Mouse (Mus musculus) kidney, postnatal 14 days (tissue): ENCODE data around the gene Nell2.
A peak's percentile ranks its signal among the peaks of the same experiment; 100 is the strongest.

Experiments used
- DNase-seq: peaks from one replicate; pipeline ENCODE4 v3.0.0; 2022; ENCODE audit warnings: mixed read lengths

Nell2 gene

DNA sequence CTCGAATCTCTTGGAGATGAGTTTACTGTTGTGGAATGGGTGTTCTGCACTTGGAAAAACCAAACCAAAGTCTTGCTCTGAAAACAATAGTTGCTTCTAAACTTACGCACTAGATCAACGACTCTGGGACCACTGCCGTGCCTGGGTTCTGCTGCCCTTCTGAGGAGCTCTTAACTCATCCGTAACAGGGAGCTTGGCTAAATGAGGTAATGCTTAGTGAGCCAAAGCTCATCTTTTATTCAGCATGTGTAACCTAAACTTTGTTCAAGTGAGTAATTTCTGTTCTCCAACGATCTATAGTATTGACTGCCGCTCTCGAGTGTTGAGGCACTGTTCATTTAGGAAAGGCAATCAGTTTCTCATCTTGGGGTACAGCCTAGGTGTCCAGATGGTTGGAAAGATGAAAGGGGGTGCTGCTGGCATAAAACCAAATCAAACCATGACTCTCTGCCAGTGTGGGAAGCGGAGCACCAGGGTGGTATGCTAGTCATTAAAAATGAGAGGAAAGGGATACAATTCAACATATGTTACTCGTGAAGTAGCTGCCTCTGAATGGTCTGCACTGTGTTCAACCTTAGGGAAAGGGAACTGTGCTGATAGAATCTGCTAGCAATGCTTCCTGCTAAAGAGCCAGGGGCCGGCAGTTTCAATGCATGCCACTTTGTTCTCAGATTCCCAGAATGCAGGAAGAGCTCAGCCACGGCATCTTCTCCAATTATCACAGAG is 311.6 kb downstream of the Nell2 start:
- DNase-seq = no peak

GRCm38 (mm10) chr15:95210551-95210950 is 317.8 kb downstream of the Nell2 start:
- DNase-seq = no peak

DNA sequence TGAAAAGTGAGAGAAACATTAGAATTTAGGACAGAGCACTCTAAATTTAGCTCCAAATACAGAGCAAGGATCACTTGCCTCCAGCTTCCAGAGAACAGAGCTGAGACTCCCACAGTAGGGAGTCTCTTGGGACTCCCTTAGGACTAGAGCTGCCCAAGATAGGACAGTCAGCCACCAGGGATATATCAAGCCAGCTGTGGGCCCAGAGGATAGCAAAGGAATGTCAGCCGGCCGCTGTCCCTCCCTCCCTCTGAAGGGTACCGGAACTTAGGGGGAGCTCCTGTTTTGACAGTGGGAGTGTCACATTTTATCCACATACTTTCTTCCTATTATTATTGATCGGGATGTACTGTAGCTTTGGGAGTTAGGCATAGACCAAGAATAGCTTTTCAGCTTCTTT is 319.2 kb downstream of the Nell2 start:
- peak; percentile 8 for DNase-seq

- no peak for DNase-seq
These were observed 334.6 kb downstream of the Nell2 start for GRCm38 (mm10) chr15:95193661-95194280.

DNA sequence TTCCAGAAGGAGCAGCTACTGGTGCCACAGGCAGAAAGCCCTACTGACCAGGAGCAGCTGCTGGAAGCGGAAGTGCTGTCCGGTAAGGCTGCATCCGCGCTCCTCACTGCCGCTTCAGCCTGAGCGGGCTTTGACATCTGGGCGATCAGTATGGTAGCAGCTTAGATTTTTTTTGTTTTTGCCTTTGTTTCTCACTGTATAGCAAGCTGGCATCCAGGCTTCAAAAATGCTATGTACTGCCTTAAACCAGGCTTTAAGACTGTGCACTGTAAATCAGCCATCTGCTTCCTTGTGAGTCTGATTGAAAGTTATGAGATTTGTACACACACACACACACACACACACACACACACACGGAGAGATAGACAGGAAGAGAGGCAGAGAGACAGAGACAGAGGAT is 335.4 kb downstream of the Nell2 start:
- DNase-seq = no peak

DNA sequence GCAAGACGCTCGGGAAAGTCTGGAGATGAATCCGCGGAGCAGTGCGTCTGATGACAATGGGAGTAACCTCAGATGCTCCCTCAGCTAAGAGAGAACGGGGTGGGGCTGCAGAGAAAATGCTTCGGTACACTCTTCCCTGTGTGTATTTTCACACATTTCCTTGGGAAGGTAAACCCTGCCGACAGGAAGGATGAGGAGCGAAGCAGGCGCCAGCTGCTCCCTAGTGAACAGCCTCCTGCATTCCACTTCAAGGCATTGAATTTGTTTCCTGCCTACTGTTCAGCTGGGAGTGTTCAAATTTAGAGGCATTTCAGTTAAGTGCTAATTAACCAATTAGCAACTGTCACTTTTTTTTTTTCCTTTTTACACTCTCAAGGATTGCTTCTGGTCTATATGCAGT is 342.1 kb downstream of the Nell2 start:
- DNase-seq = no peak

GRCm38 (mm10) chr15:95185419-95185818 is 342.9 kb downstream of the Nell2 start:
- no peak for DNase-seq

- DNase-seq = no peak
These were observed 344.9 kb downstream of the Nell2 start for GRCm38 (mm10) chr15:95183450-95183849.

DNA sequence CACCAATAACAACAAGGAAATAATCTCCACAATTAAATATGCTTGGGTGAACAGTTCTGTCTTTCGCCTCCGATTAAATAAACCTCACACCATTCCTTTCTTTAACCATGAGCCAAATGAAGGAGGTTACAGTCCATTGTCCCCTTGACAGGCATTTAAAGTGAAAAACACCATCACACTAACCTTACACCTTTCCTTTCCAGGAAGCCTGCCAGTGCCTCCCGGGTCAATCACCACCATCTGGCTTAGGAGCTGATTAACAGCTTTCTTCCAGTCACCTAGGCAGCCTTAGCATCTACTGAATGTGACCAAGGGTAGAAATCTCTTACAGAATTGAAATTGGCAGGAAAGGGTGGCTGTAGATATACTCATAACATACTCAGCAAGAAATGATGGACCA is 371.5 kb downstream of the Nell2 start:
- DNase-seq = no peak

GRCm38 (mm10) chr15:95145118-95145517 is 383.2 kb downstream of the Nell2 start:
- DNase-seq = no peak

GRCm38 (mm10) chr15:95144131-95144530 is 384.2 kb downstream of the Nell2 start:
- no peak for DNase-seq

GRCm38 (mm10) chr15:95138709-95139409 is 389.5 kb downstream of the Nell2 start:
- no peak for DNase-seq

DNA sequence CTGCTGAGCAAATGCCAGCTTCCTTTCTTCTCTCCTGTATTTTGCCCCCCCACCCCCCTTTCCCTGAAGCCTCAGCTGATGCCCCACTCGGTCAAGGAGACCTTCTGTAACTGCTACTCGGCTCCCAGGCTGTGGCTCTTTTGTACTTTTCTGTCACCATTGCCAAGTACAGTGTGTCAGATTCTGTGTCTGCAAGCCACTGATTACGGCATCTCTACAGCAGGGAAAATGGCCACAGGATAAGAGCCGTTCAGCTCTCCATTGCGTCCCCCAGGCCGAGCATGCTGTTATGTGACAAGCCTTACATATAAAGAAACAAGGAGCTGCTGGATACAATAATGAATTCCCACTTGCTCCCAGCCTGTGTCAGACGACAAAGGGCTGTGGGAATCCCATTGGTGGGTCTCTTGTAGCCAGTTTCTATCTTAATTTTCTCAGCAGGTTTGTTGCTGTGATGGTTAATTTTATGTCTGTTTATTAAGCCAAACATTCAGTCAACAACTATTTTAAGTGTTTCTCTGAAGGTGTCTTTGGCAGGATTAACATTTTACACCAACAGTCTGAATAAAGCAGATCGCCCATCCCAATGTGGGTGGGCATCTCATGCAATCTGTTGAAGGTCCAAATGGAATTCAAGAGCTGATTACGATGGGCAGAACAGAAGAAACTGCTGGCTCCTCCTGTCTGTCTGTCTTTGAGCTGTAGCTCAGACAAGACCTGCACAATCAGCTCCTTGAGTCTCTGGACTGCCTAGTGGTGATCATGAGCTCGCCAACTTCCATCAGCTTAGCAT is 391.1 kb downstream of the Nell2 start:
- DNase-seq = no peak

GRCm38 (mm10) chr15:95135926-95136609 is 392.3 kb downstream of the Nell2 start:
- DNase-seq = no peak

- DNase-seq = no peak
These were observed 397.0 kb downstream of the Nell2 start for GRCm38 (mm10) chr15:95131401-95131800.

DNA sequence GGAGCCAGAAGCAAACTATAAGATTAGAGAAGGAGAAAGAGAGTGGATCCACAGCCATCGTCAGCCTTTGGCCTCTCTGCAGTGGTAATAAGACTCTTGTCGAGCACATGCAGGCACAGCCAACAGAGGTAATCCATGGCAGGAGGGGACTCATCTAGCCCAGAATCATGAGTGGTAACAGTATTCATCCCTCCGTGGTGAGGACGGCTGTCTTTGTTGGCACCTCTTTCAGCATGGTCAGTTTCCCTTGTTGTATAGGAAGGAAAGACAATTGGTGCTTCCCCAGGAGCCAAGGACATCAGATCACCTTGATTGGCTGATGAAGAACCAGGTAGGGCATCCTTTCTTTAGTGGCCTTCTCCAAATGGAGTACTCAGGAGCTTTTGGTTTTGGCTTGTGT is 419.7 kb downstream of the Nell2 start:
- DNase-seq = no peak

DNA sequence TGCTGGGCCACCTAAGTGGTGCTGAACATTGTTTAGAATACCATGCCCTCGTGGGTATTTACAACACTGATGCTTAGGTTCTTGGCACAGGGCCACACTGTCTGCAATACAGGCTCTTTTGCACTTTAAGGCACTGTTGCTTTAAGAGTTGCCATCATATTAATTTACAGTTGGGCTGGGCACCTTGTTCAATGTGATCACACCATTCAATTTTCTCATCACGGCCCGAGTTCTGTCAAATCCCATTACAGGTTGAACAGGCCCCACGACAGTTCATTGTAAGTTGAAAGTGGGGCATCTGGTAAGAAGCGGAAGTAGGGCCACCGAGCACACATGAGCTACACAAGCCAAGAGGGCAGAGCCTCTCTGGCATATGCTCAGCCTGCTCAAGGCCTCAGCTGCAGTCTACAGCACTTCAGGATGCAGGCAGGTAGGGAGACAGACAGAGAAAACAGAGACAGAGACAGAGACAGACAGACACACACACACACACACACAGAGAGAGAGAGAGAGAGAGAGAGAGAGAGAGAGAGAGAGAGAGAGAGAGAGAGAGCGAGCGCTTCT is 421.0 kb downstream of the Nell2 start:
- DNase-seq = no peak

DNA sequence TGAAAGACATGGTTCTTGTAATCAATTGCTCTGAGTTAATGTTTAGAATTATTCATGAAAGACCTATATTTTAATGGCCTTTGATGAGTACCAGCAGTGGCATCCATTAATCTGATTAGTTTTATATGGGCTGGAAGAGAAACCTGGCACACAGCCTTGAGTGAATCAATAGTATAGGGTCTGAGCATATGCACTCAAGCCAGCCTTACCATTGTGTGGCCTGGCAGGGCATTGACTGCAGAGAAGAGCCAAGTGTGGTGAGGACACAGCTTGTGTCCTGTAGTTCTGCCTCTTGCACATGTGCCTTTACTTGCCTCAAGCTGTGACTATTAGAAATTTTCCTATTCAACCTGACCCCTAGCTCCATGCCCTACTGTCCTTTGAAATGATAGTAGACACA is 426.8 kb downstream of the Nell2 start:
- no peak for DNase-seq

- no peak for DNase-seq
These were observed 428.2 kb downstream of the Nell2 start for GRCm38 (mm10) chr15:95100133-95100532.

GRCm38 (mm10) chr15:95085962-95086361 is 442.4 kb downstream of the Nell2 start:
- no peak for DNase-seq

DNA sequence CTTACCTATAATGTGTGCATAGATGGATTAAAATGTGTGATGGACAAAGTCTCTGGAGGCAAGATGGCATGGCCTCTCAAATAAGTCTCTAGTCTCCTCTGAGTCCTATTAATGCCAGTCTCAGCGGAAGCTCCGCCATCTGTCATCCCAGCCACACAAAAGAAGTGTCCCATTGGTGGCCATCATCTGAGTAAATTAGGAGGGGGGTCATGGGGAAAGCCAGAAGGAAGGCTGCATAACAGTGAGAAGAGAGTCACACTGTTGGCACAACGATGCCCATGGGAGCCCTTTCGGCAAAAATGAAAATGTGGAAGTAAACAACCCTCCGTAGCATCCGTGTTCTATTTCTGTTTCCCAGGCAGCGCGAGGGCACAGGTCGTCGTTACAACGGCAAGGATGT is 446.7 kb downstream of the Nell2 start:
- no peak for DNase-seq

GRCm38 (mm10) chr15:95075356-95075755 is 453.0 kb downstream of the Nell2 start:
- DNase-seq = no peak
